Mouse (Mus musculus) small intestine, adult 2 months (tissue): Measurements from ENCODE around the gene Fabp1.

Experiments used
- CTCF ChIP-seq: fragments of 200-500 bp; IDR thresholded peaks from 2 replicates; pipeline ENCODE4 v1.5.1; 2012; ENCODE audit warnings: low read depth, mild to moderate bottlenecking, control low read depth, inconsistent platforms, low read length, moderate library complexity, mixed read lengths; ENCODE audit not compliant: insufficient replicate concordance, insufficient read length; ENCODE audit errors: extremely low read depth
- POLR2A ChIP-seq: fragments of 200-500 bp; IDR thresholded peaks from 2 replicates; pipeline ENCODE4 v1.6.1; 2012; ENCODE audit warnings: low read depth, mild to moderate bottlenecking, control low read depth, inconsistent platforms, low read length, moderate library complexity

GRCm38 (mm10) chr6:71196107-71196506 is 3.5 kb upstream of the Fabp1 start:
- TF ChIP-seq CTCF (no peak), POLR2A (no peak)
